Mouse (Mus musculus): Measurements from ENCODE around the gene Rasgrf1.

The Rasgrf1 gene

GRCm38 (mm10) chr9:89968836-89969450 lies 59.2 kb downstream of the Rasgrf1 start:
- no peak for DNase-seq (ENCODE audit: low read depth, low spot score)

GRCm38 (mm10) chr9:89970271-89970670 lies 60.6 kb downstream of the Rasgrf1 start:
- DNase-seq (ENCODE audit: low read depth, low spot score), result no peak

DNA sequence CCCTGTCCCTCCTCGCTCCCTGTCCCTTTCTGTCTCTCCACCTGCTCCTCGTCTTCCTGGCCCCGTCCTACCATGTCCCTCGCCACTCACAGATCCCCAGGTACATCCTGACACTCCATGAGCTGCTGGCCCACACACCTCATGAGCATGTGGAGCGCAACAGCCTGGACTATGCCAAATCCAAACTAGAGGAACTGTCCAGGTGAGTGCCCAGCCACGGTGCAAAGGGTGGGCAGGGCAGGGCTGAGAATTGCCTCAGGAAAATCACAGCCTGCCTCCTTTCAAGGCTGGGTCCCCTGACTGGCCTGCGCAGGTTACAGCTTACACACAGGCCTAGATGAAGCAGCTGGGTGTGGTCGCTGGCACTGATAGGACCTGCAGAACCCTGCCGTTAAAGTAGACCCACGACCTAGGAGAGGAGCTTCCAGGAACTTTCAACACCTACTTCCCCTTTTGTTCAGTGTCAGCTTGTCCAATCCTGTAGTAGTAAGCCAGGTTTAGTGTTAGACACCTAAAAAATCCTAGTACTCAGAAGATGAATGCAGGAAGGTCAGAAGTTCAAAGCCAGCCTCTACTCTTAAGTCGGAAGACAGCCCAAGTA lies 61.3 kb downstream of the Rasgrf1 start:
- DNase-seq (ENCODE audit: low read depth, low spot score), result no peak

DNA sequence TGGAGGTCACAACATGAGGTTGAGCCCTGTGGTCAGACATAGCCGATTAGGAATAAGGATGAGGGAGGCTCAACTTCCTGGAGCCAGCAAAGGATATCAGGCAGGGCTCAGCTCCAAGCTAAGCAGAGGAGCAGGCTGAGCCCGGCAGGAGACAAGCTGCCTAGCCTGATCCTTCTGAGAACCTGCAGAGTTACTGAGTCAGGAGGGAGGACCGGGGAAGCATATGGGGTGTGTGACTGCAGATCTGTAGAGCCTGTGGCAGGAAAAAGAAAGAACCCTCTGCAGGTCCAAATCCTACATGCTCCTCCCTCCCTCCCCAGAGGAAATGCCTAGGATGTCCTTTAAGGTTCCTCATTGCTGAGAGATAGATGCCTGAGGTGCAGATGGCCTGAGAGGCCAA lies 62.6 kb downstream of the Rasgrf1 start:
- no peak for DNase-seq (ENCODE audit: low read depth, low spot score)

GRCm38 (mm10) chr9:89973856-89974255 lies 64.1 kb downstream of the Rasgrf1 start:
- DNase-seq (ENCODE audit: low read depth, low spot score), result peak; percentile 11

DNA sequence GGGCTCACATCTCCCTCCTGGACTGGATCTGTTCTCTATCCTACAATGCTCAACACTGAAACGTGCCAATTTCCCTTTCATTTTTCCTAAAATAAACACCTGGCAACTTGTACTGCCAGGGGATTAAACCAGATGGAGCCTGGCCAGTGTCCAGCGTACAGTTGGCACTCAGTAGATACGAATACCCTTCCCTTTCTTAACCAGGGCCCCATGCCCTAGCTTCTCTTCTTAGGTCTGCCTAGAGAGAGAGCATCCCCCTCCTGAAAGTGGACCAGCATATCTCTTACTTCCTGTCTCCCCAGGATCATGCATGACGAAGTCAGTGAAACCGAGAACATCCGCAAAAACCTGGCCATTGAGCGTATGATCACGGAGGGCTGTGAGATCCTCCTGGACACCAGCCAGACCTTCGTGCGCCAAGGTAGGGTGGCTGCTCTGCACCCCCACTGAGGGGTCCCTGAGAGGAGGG lies 64.8 kb downstream of the Rasgrf1 start:
- DNase-seq (ENCODE audit: low read depth, low spot score), result no peak

GRCm38 (mm10) chr9:89976366-89976940 lies 66.7 kb downstream of the Rasgrf1 start:
- DNase-seq (ENCODE audit: low read depth, low spot score), result no peak

DNA sequence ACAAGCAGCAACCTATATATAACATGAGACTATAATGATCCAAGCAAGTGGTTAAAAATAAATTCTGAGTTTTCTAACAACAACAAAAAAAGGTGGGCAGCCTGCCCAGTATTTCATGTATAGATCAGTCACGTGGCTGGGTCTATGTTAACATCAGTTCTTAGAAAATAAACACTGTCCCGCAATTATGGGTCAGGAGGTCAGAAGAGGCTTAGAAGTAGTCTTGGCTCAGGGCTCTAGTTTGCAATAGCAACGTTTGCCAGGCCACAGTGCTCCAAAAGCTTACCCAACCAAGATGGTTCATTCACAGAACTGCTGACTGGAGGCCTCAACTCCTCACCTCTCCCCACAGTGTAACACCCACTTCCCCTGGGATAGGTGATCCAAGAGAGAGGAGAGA lies 69.5 kb downstream of the Rasgrf1 start:
- DNase-seq (ENCODE audit: low read depth, low spot score), result no peak

DNA sequence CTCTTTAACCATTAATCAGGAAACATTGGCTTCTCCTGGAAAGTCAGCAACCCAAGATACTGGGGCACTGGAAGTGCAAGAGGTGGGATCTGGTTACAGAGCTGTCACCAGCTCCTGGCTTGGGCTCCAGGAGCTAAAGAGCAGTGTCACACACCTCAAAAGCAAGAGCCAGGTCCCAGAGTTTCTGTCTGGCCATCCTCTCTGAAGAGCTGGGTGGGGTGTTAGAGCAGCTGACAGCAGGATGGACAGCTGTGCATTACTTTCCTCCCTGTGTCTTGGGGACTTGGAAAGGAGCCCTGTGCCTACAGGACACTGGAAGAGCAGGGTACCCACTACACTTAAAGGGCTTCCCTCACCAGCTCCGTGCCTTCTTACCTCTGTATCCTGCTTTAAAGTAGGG lies 72.5 kb downstream of the Rasgrf1 start:
- no peak for DNase-seq (ENCODE audit: low read depth, low spot score)

DNA sequence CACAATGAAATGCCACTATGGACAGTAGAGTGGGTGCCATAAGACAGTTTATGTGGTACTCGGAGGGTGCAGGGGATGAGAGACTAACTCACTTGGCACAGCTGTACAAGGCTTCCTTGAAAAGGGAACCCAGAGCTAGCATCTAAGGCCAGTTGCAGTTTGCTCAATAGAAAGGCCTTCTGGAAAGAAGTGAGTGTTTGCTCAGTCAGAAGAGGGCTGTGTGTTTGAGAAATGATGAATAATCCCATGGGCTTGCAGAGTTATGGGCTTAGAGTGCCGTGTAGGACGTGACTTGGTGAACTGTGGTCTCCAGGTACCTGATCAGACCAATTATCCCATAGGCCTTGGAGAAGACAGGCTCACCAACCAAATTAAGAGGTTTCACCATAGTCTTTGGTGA lies 78.3 kb downstream of the Rasgrf1 start:
- DNase-seq (ENCODE audit: low read depth, low spot score), result no peak

DNA sequence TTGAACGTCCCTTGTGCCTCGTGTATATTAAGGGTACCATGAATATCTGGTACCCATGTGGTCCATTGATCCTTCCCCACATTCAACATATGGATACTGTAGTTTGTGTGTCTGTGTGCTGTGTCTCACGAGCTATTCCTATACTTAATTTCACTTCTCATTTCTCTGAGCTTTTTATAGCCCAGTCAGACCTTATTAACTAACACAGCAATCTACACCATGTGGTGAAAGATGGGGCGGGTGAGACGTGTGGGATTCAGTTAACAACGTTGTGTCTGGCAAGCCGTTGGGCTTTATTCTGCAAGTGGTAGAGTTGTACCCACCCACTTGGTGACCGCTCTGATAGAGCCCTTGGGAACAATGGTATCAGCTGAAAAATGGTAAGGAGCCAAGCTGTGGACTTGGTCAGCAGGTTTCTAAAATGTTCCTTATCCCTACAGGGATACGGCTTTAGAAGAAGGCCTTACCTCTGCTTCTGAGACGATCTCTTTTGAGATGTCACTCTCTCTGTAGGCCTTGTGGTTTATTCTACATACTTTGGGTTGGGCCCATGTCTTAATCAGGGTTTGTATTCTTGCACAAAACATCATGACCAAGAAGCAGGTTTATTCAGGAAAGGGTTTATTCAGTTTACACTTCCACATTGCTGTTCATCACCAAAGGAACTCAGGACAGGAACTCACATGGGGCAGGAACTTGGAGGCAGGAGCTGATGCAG lies 79.3 kb downstream of the Rasgrf1 start:
- no peak for DNase-seq (ENCODE audit: low read depth, low spot score)

GRCm38 (mm10) chr9:90006432-90006831 lies 96.7 kb downstream of the Rasgrf1 start:
- DNase-seq (ENCODE audit: low read depth, low spot score), result no peak

DNA sequence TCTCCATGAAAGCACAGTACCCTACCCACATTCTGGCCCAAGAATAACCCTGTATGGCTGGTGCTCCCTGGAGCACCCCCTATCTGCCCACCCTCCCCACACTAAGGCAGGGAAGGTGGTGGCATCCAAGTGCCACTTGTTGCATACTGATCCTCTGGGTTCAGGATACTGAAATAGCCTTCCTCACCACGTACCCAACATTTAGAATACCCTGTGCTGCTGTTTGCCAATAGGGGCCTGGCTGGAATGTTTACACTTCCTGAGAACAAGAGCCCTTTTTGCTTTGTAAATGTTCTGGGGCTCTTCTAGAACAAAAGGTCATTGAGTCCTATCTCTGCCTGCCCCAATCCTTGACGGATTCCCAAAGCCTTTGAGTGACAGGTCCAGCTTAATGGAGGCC lies 97.4 kb downstream of the Rasgrf1 start:
- DNase-seq (ENCODE audit: low read depth, low spot score), result no peak

GRCm38 (mm10) chr9:90008138-90008537 lies 98.4 kb downstream of the Rasgrf1 start:
- no peak for DNase-seq (ENCODE audit: low read depth, low spot score)

GRCm38 (mm10) chr9:90011849-90012248 lies 102.1 kb downstream of the Rasgrf1 start:
- no peak for DNase-seq (ENCODE audit: low read depth, low spot score)

GRCm38 (mm10) chr9:90014649-90015048 lies 104.9 kb downstream of the Rasgrf1 start:
- no peak for DNase-seq (ENCODE audit: low read depth, low spot score)

DNA sequence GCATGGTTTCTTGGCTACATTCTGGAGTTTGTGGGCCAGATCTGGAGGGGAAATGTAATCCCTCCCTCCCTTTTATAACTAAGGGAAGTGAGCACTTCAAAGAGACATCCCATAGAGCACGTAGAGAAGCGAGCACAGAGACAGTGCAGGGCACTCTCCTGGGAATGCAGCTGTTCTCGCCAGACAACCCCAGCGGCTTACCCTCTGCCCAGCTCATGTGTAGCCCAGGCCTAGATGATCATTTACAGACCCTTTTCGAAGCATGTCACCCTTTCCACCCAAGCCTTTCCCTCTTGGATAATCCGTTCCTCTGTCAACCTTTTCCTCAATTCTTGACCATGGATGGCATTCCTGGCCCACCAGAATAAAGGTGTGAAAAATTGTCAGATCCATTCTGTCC lies 106.5 kb downstream of the Rasgrf1 start:
- no peak for DNase-seq (ENCODE audit: low read depth, low spot score)

- DNase-seq (ENCODE audit: low read depth, low spot score), result no peak
These were observed 111.2 kb downstream of the Rasgrf1 start for GRCm38 (mm10) chr9:90020866-90021265.

DNA sequence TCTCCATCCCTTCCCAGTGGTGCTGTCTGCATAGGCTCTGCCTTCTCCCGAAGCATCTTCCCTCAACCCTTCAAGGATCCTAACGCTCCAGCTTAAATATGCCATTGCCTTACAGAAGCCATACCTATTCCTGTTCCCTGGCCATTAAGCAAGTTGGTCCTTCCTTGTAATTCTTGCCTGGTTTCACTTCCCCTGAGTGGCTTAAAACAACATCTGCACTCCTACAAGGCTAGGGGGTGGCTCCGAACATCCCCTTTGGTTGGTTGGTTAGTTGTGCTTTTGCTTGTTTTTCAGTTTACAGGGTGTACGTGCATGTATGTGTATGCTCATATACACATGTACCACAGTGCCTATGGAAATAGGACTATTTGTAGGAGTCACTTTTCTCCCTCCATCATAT lies 111.7 kb downstream of the Rasgrf1 start:
- no peak for DNase-seq (ENCODE audit: low read depth, low spot score)

- DNase-seq (ENCODE audit: low read depth, low spot score), result no peak
These were observed 118.0 kb downstream of the Rasgrf1 start for GRCm38 (mm10) chr9:90027709-90028108.

DNA sequence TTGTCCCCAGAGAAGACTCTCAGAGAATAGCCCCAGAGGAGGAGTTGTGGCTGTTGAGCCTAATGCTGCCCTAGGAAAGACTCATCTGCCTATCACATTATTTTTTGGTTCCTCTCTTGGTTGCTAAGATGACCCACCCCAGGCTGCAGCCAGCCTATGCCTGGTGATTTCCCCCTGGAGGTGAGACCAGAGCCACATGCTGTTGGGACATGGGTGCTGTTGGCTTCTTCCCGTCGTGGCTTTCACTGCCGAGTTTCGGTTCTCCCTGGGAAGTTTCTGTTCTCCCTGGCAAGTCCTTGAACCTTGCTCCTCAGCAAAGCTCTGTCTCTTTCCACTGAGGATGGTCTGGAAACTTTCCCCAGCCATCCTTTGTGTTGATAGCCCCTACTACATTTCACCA lies 124.2 kb downstream of the Rasgrf1 start:
- DNase-seq (ENCODE audit: low read depth, low spot score), result no peak

DNA sequence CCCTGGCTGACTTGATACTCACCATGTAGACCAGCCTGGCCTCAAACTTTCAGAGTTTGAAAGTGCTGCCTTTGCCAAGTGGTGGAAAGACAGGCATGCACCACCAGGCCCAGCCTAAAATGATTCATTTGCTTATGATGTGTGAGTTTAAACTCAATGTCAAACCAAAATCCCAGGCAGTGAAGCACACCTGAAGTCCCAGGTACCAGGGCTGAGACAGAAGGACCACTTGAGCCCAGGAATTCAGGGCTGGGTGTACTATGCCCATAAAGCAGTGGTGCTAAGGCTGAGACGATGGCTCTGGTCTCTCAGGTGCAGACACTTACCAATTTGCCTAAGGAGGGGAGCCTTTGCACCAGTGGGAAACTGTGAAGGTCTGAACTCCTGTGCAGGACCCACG lies 125.5 kb downstream of the Rasgrf1 start:
- no peak for DNase-seq (ENCODE audit: low read depth, low spot score)

DNA sequence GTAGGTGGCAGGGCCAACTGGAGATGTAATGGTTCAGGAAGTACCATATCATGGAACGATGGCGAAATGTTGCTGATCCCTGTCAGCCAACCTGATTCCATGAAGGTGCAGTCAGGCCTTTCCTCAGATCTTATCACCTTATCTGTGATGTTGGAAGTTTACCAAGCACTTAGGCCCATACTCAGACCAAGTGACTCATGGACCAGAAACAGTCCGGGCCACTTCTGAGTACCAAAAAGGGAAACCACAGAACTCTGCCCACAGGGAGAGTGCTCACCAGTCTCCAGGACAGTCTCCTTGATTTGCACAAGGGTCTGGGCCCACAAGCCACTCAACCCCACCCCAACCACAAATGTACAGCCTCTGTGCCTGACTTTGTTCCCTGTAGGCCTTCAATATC lies 126.1 kb downstream of the Rasgrf1 start:
- DNase-seq (ENCODE audit: low read depth, low spot score), result no peak

Data from retina, postnatal 7 days (tissue).